Mouse (Mus musculus) liver, embryonic 16.5 days (tissue): ENCODE measurements around the gene Cask. TPM values are rescaled to one million over a fixed set of nuclear protein-coding genes. Genes with fewer than 3 reads are reported as not detected.

Source experiments
- ATAC-seq: fragments of 200-750 bp; cut with Nextera tagmentation; 2 replicates; pipeline ENCODE4 v1.8.0; 2017; ENCODE audit warnings: low read depth, mild to moderate bottlenecking, moderate number of reproducible peaks, moderate library complexity
- H3K27ac ChIP-seq: fragments of 300-500 bp; sonication (generic); 2 replicates; pipeline ENCODE4 v1.5.1; 2014; ENCODE audit warnings: mild to moderate bottlenecking, low read length
- H3K27me3 ChIP-seq: fragments of 300-500 bp; sonication (generic); 2 replicates; pipeline ENCODE4 v1.6.1; 2014; ENCODE audit warnings: low read depth, low read length, mixed read lengths; ENCODE audit not compliant: control insufficient read depth, insufficient read depth
- H3K36me3 ChIP-seq: fragments of 300-500 bp; sonication (generic); 2 replicates; pipeline ENCODE4 v1.6.1; 2014; ENCODE audit warnings: mild to moderate bottlenecking; ENCODE audit not compliant: control insufficient read depth, insufficient read depth
- H3K4me1 ChIP-seq: fragments of 300-500 bp; sonication (generic); 2 replicates; pipeline ENCODE4 v1.6.1; 2014; ENCODE audit warnings: low read depth, low read length, mixed read lengths; ENCODE audit not compliant: control insufficient read depth
- H3K4me2 ChIP-seq: fragments of 300-500 bp; sonication (generic); 2 replicates; pipeline ENCODE4 v1.6.1; 2014; ENCODE audit warnings: low read depth, low read length, mixed read lengths
- H3K4me3 ChIP-seq: fragments of 300-500 bp; sonication (generic); 2 replicates; pipeline ENCODE4 v1.5.1; 2014; ENCODE audit warnings: low read depth, mild to moderate bottlenecking, low read length
- H3K9ac ChIP-seq: fragments of 300-500 bp; sonication (generic); 2 replicates; pipeline ENCODE4 v1.6.1; 2014; ENCODE audit warnings: low read depth, low read length
- H3K9me3 ChIP-seq: fragments of 300-500 bp; sonication (generic); replicated peaks from 2 replicates; pipeline ENCODE4 v1.6.1; 2016; ENCODE audit warnings: low read length; ENCODE audit not compliant: control insufficient read depth
- WGBS: fragments of 180-500 bp; shearing (Covaris S2); extraction: QIAGEN DNeasy Blood & Tissue Kit; methylation state at CpG from one replicate; pipeline ENCODE4 v1.1.7; 2014; ENCODE audit not compliant: insufficient replicate concordance; 5-methylcytosine and 5-hydroxymethylcytosine counted together
- polyA plus RNA-seq: library from polyadenylated mRNA; unstranded; fragments of >200 nt; fragmentation: Nextera tagmentation; extraction: Ambion mirVana; gene quantifications from 2 replicates; pipeline ENCODE4 v1.2.1, GENCODE M21; 2015

Gene Cask
- polyA plus RNA-seq, 1 experiment from 2014 or later, result 1.4 TPM

DNA sequence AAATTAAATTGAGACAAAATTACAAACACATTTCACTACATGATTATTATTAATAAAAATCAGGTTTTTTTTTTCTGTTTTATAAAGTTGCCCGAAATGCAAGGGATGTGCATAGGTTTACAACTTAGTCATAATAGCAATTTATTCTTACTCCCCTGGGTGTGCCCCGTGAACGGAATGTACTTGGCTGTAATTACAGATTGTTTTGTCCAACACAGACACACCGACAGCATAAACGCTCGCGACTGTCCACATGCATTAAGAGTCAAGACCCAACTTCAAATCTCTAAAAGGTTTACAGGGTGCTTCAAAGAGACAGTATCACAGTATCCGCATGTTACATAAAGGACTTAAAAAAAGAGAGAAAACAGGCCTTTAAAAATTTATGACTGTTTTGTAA, 329.9 kb downstream of the Cask start:
- Histone ChIP-seq H3K27ac (no peak overlapping the region), H3K4me3 (no peak overlapping the region), H3K27me3 (no peaks in the 10 kb centered on the region), H3K4me2 (no peak overlapping the region), H3K9me3 (no peaks in the 10 kb centered on the region), H3K9ac (no peak overlapping the region), H3K36me3 (no peaks in the 10 kb centered on the region), H3K4me1 (no peaks in the 10 kb centered on the region)
- 79% methylated on average over 8 of the region's 8 CpGs for WGBS
- ATAC-seq, result no peak

DNA sequence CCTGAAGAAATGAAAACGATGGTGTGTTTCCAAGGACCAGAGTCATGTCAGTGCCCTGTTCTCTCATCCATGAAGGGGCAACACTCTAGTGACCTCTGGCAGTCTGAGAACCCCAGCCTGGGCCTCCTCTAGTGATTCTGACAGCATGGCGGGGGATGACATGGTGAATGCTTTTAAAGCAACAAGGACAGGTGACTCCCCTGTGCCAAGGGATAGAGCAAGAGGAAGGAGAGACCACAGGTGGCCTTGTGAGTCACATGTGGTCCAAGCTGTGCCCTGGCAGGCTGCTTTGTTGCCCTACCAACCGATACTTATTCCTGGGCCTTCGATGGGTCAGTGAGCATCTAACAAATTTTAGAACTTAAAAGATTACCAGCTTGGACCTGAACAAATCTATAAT, 330.6 kb downstream of the Cask start:
- H3K36me3 ChIP-seq, result no peaks in the 10 kb centered on the region
- H3K27me3 ChIP-seq, result no peaks in the 10 kb centered on the region
- H3K27ac ChIP-seq, result no peak overlapping the region
- H3K9ac ChIP-seq, result no peak overlapping the region
- no peak overlapping the region for H3K4me3 ChIP-seq
- H3K4me2 ChIP-seq, result no peak overlapping the region
- no peaks in the 10 kb centered on the region for H3K9me3 ChIP-seq
- ATAC-seq, result no peak
- no peaks in the 10 kb centered on the region for H3K4me1 ChIP-seq
- WGBS, result 78% methylated on average over 4 of the region's 4 CpGs

DNA sequence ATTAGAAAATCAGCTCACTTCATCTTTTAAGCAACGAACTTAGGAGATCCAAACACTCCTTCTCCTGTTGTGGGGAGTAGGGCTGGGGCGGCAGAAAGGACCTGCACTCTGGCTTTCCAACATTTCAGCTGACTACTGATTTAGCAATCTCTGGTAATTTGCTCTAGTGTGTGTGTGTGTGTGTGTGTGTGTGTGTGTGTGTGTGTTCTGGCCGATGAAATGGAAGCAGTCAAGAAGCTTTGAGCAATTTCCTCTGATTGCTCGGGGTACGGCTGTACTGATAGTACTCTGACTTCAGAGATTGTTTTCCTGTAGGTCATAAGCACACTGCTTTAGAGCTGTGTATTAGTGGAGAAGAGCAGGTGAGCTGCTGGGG, 331.8 kb downstream of the Cask start:
- no peaks in the 10 kb centered on the region for H3K4me1 ChIP-seq
- no peak overlapping the region for H3K9ac ChIP-seq
- no peak overlapping the region for H3K4me3 ChIP-seq
- no peaks in the 10 kb centered on the region for H3K9me3 ChIP-seq
- 39% methylated on average over 5 of the region's 5 CpGs for WGBS
- H3K36me3 ChIP-seq, result no peaks in the 10 kb centered on the region
- no peak for ATAC-seq
- no peak overlapping the region for H3K4me2 ChIP-seq
- H3K27me3 ChIP-seq, result no peaks in the 10 kb centered on the region
- no peak overlapping the region for H3K27ac ChIP-seq

DNA sequence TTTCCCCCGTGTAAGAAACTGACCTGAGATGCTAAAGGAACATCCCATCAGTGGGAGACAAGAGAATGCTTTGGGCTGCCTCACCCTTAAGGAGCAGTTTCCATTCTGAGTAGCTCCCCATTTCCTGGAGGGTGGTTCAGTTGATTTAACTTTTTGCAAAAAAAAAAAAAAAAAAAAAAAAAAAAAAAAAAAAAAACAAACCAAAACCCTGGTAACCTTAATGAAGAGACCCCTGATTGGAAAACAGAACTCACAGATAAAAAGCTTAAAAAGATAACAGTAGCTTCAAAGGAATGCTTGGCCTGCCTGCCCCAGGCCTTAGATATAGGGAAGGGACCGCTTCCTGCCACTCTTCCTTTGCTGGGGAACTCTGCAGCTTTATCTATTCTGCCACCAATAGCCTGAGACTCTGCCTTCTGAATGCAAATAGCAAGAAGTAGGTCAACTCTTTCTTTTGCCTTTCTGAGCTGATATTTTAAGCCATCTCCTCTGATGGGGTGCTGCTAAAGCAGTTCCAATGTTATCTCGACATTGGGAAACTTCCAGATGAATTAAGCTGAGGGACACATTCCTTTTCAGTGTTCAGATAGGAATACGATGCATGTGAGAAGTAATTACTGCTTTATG, 332.3 kb downstream of the Cask start:
- H3K4me3 ChIP-seq, result no peak overlapping the region
- no peak overlapping the region for H3K9ac ChIP-seq
- H3K27ac ChIP-seq, result no peak overlapping the region
- ATAC-seq, result no peak
- H3K4me2 ChIP-seq, result no peak overlapping the region
- H3K9me3 ChIP-seq, result no peaks in the 10 kb centered on the region
- WGBS, result 37% methylated on average over 4 of the region's 4 CpGs
- H3K36me3 ChIP-seq, result no peaks in the 10 kb centered on the region
- H3K4me1 ChIP-seq, result no peaks in the 10 kb centered on the region
- H3K27me3 ChIP-seq, result no peaks in the 10 kb centered on the region

DNA sequence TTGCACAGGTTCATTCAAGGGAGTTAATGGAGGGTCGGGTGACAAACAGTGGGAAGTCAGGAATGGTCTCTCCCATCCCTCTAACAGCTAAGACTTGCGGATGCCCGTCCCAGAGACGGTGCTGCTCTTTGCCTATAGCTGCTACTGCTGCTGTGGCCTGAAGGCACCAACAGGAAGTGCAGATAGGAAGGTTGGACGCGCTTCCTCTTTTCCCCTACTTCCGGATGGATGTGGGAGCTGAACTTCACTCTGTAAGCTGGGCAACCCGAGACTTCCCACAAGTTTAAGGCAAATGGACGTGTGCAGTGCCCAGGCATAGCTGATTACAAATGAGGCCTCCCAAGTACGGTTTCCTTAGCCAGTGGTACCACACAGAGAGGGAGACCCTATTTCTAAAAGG, 333.1 kb downstream of the Cask start:
- Histone ChIP-seq H3K9me3 (no peaks in the 10 kb centered on the region), H3K4me1 (no peaks in the 10 kb centered on the region), H3K9ac (no peak overlapping the region), H3K4me3 (no peak overlapping the region), H3K27me3 (no peaks in the 10 kb centered on the region), H3K27ac (no peak overlapping the region), H3K4me2 (no peak overlapping the region), H3K36me3 (no peaks in the 10 kb centered on the region)
- WGBS, result 34% methylated on average over 10 of the region's 10 CpGs
- ATAC-seq, result no peak

DNA sequence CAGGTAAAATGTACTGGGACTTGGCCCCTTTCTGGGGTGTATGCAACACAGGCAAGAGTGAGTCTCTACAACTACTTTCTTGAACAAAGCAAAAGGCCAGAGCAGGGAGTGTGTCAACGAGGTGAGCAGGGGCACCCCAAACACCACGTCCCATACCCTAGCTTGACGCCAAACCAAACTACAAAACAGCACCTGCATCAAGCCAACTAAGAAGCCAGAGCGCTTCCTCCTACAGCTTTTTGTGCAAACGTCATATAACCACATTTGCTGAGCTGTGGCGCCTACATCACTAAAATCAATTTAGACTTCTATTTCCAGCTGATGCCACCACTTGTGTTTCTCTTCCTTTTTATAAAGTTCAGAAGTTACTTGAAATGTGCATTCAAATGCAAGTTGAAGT, 334.7 kb downstream of the Cask start:
- WGBS, result 65% methylated on average over 6 of the region's 6 CpGs
- Histone ChIP-seq H3K27me3 (no peaks in the 10 kb centered on the region), H3K9me3 (no peaks in the 10 kb centered on the region), H3K4me2 (no peak overlapping the region), H3K9ac (no peak overlapping the region), H3K4me3 (no peak overlapping the region), H3K36me3 (no peaks in the 10 kb centered on the region), H3K27ac (no peak overlapping the region), H3K4me1 (no peaks in the 10 kb centered on the region)
- ATAC-seq, result no peak

DNA sequence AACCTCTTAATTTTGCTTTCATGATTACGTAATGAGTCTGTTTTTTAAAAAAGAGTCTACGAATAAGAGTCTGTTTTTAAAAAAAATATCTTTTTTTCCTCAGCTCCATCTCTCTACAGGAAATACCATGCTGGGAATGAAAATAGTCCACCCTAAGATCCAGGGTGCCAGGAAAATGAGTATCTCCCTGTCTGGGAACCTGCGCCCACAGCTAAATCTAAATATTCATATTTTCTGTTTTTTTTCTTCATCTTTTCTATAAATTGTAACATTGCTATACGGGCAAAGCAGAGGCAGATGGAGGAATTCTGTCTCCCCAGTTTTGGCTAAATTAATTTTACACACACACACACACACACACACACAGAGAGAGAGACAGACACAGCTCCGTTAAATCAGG, 337.3 kb downstream of the Cask start:
- H3K9me3 ChIP-seq, result no peaks in the 10 kb centered on the region
- 74% methylated on average over 5 of the region's 5 CpGs for WGBS
- no peaks in the 10 kb centered on the region for H3K27me3 ChIP-seq
- H3K4me1 ChIP-seq, result no peaks in the 10 kb centered on the region
- no peak overlapping the region for H3K4me2 ChIP-seq
- no peaks in the 10 kb centered on the region for H3K36me3 ChIP-seq
- H3K9ac ChIP-seq, result no peak overlapping the region
- no peak overlapping the region for H3K4me3 ChIP-seq
- no peak for ATAC-seq
- H3K27ac ChIP-seq, result no peak overlapping the region

DNA sequence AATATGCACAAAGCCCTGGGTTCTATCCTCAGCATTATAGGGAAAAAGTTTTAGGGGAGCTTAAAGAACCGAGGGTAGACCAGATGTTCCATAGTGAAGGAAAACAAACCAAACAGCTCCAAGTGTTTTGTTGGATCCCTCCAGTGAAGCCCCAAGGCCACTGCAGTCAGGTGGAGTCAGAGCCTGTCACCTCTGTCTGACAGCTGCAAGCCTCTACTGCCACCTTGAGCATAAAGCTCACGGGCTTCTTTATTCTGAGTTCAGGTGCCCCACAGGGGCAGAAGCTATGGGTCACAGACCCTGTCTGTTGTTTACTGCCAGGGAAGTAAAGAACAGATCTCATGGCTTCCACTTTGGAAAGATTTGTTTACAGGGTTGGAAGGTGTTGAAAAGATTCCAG, 338.0 kb downstream of the Cask start:
- Histone ChIP-seq H3K9ac (no peak overlapping the region), H3K27me3 (no peaks in the 10 kb centered on the region), H3K27ac (no peak overlapping the region), H3K4me1 (no peaks in the 10 kb centered on the region), H3K36me3 (no peaks in the 10 kb centered on the region), H3K4me3 (no peak overlapping the region), H3K4me2 (no peak overlapping the region), H3K9me3 (no peaks in the 10 kb centered on the region)
- ATAC-seq, result no peak
- 36% methylated on average over 2 of the region's 2 CpGs for WGBS

DNA sequence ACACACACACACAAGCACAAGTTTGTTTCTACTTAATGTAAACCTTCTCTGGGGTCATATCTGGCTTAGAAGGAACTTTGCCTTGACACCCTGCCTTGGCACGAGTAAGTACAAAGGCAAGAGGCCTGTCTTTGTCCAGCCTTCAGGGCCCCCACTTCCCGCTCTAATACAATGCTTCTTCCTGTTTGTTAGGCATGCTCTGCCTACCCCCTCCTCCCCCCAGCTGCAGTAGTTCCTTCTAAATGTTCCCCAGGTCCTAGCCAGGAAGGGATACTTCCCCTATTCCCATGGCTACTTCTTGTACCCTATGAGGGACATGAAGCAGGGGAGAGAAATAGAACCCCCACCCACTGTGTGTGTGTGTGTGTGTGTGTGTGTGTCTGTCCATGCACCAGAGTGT, 344.8 kb downstream of the Cask start:
- no peaks in the 10 kb centered on the region for H3K9me3 ChIP-seq
- H3K4me3 ChIP-seq, result no peak overlapping the region
- peak; percentile 48; the same call in 1 of the 2 replicates for ATAC-seq
- WGBS, result 30% methylated on average over 2 of the region's 2 CpGs
- no peak overlapping the region for H3K27ac ChIP-seq
- no peaks in the 10 kb centered on the region for H3K4me1 ChIP-seq
- no peak overlapping the region for H3K9ac ChIP-seq
- no peaks in the 10 kb centered on the region for H3K27me3 ChIP-seq
- H3K36me3 ChIP-seq, result no peaks in the 10 kb centered on the region
- no peak overlapping the region for H3K4me2 ChIP-seq
